Mouse (Mus musculus) urinary bladder, postnatal 14 days (tissue): ENCODE results near the gene Tnrc6a.

Experiments used
- DNase-seq: peaks from one replicate; pipeline ENCODE4 v3.0.0; 2021; ENCODE audit warnings: low spot score

The Tnrc6a gene

GRCm38 (mm10) chr7:123235449-123235848 lies 111.8 kb downstream of the Tnrc6a start:
- DNase-seq = peak; percentile 28

DNA sequence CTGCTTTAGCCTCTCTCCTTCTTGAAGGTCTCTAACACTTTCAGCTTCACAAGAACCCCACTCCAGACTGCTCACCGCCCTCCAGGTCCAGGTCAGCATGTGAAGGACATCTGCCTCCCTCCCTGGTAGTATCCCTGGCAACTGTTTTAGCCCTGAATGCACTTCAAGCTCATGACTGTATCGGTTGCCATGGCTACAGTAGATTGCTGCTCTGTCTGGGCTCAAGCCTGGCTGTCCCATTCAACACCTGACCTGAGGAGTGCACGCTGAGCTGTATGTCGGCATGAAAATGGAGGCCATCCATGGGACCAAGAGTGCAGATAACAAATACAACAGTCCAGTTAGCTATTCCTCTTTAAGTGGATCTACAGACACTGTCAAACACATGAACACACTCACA lies 114.9 kb downstream of the Tnrc6a start:
- DNase-seq = no peak

DNA sequence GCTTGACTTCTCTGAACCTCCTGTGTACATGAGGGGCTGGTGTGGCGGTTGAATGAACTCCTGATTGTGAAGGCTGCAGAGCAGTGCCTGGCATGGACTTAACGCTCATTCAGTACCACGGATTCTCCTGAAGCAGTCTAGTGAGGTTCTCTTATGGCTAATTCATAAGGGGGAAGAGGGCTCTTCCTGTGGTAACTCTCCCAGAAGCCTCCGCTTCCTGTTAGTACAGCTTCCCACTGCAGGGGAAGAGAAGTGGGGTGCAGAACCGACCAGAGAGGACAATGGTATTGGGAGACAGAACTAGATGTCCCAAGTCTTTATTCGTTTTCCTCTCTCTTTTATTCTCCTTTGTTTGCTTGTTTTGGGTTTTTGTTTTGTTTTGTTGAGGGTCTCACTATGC lies 116.4 kb downstream of the Tnrc6a start:
- no peak for DNase-seq

DNA sequence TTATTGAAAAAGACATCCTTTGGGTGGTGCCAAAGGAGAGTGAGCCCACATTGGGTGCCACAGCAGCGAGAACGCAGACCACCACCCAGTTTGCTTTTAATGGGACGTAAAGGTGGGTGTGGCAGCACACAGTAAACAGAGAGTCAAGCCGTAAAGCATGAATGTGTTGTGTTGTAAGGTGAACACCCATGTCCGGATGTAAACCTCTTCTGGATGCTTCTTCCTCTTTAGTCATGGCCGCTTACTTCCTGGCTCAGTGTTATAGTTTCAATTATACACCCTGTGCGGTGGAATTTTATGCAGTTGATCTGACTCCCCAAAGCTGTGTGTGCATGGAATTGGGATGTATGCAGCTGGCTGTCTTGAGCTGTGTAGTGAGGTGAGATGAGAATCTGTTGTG lies 118.6 kb downstream of the Tnrc6a start:
- DNase-seq = no peak

- no peak for DNase-seq
Measured at GRCm38 (mm10) chr7:123244833-123245232, 121.1 kb downstream of the Tnrc6a start.
